Mouse (Mus musculus): ENCODE results near the gene Stac2. TPM values are rescaled to one million over a fixed set of nuclear protein-coding genes. Genes with fewer than 3 reads are reported as not detected.

Stac2 gene
- polyA plus RNA-seq, 2 experiments, result 1.0 to 1.4 TPM

- peaks cover 90% of the 10 kb centered on the region for H3K36me3 ChIP-seq (ENCODE audit: control insufficient read depth, insufficient read depth, low read length)
- H3K4me2 ChIP-seq (replicated peaks; ENCODE audit: low read depth, low read length, severe bottlenecking), result no peak overlapping the region
- H3K27ac ChIP-seq (replicated peaks; ENCODE audit: low read depth, low read length), result no peak overlapping the region
- DNase-seq (ENCODE audit: low spot score), result no peak
- H3K4me3 ChIP-seq (replicated peaks; ENCODE audit: low read length), result no peak overlapping the region
- TF ChIP-seq POLR2A (IDR thresholded peaks at IDR 0.05; ENCODE audit: borderline replicate concordance, extremely low read depth, insufficient read depth, insufficient read length), result no peak
- no peaks in the 10 kb centered on the region for H3K9me3 ChIP-seq (ENCODE audit: control insufficient read depth, low read length)
- no peaks in the 10 kb centered on the region for H3K4me1 ChIP-seq (ENCODE audit: control insufficient read depth, insufficient read depth, low read length)
- ATAC-seq (ENCODE audit: low FRiP score, low read depth), result no peak
- WGBS, result 83% methylated on average over 10 of the region's 10 CpGs
- no peak overlapping the region for H3K9ac ChIP-seq (ENCODE audit: low read depth, low read length, severe bottlenecking)
- H3K27me3 ChIP-seq (ENCODE audit: control insufficient read depth, insufficient read depth, low read length), result no peaks in the 10 kb centered on the region
Measured at GRCm38 (mm10) chr11:98012831-98013230, 40.4 kb downstream of the Stac2 start.

DNA sequence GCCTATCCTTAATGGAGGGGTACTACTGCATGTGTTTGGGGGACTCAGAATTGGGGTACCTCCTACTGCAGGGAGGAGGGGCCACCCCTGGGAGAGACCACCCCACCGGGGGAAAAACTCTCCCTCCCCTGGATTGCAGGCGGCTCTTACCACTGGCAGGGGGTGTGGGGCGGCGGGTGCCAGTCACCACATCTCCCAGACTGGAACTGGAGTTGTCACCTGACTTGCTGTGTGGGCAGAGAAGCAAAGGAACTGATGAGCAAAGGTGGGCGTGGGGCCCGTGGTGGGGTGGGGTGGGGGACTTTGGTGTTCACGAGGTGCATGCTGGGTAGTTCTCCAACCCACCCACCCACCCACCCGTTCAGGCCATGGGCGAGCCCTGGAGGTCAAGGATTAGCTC is 41.5 kb downstream of the Stac2 start:
- Histone ChIP-seq H3K4me3 (replicated peaks; ENCODE audit: low read length) (no peak overlapping the region), H3K27ac (replicated peaks; ENCODE audit: low read depth, low read length) (no peak overlapping the region), H3K4me2 (replicated peaks; ENCODE audit: low read depth, low read length, severe bottlenecking) (no peak overlapping the region), H3K4me1 (ENCODE audit: control insufficient read depth, insufficient read depth, low read length) (no peaks in the 10 kb centered on the region), H3K27me3 (ENCODE audit: control insufficient read depth, insufficient read depth, low read length) (no peaks in the 10 kb centered on the region), H3K9me3 (ENCODE audit: control insufficient read depth, low read length) (no peaks in the 10 kb centered on the region), H3K36me3 (ENCODE audit: control insufficient read depth, insufficient read depth, low read length) (peaks cover 90% of the 10 kb centered on the region), H3K9ac (ENCODE audit: low read depth, low read length, severe bottlenecking) (no peak overlapping the region)
- WGBS, result 60% methylated on average over 8 of the region's 9 CpGs
- TF ChIP-seq POLR2A (IDR thresholded peaks at IDR 0.05; ENCODE audit: borderline replicate concordance, extremely low read depth, insufficient read depth, insufficient read length), result no peak
- ATAC-seq (ENCODE audit: low FRiP score, low read depth) (no peak), DNase-seq (ENCODE audit: low spot score) (no peak)

- 77% methylated on average over 11 of the region's 11 CpGs for WGBS
- no peak for TF ChIP-seq POLR2A (IDR thresholded peaks at IDR 0.05; ENCODE audit: borderline replicate concordance, extremely low read depth, insufficient read depth, insufficient read length)
- H3K27me3 ChIP-seq (ENCODE audit: control insufficient read depth, insufficient read depth, low read length), result no peaks in the 10 kb centered on the region
- no peak overlapping the region for H3K27ac ChIP-seq (replicated peaks; ENCODE audit: low read depth, low read length)
- DNase-seq (ENCODE audit: low spot score) (no peak), ATAC-seq (ENCODE audit: low FRiP score, low read depth) (no peak)
- no peak overlapping the region for H3K9ac ChIP-seq (ENCODE audit: low read depth, low read length, severe bottlenecking)
- H3K4me1 ChIP-seq (ENCODE audit: control insufficient read depth, insufficient read depth, low read length), result peaks cover 7% of the 10 kb centered on the region; the same call in 1 of the 2 replicates
- no peak overlapping the region for H3K4me2 ChIP-seq (replicated peaks; ENCODE audit: low read depth, low read length, severe bottlenecking)
- H3K4me3 ChIP-seq (replicated peaks; ENCODE audit: low read length), result no peak overlapping the region
- H3K9me3 ChIP-seq (ENCODE audit: control insufficient read depth, low read length), result no peaks in the 10 kb centered on the region
- peaks cover 83% of the 10 kb centered on the region for H3K36me3 ChIP-seq (ENCODE audit: control insufficient read depth, insufficient read depth, low read length)
Measured at GRCm38 (mm10) chr11:98008087-98008486, 45.2 kb downstream of the Stac2 start.

- Histone ChIP-seq H3K4me1 (ENCODE audit: control insufficient read depth, insufficient read depth, low read length) (peaks cover 15% of the 10 kb centered on the region; the same call in 1 of the 2 replicates), H3K27me3 (ENCODE audit: control insufficient read depth, insufficient read depth, low read length) (peaks cover 8% of the 10 kb centered on the region; the same call in 1 of the 2 replicates), H3K36me3 (ENCODE audit: control insufficient read depth, insufficient read depth, low read length) (peaks cover 66% of the 10 kb centered on the region), H3K4me3 (replicated peaks; ENCODE audit: low read length) (no peak overlapping the region), H3K27ac (replicated peaks; ENCODE audit: low read depth, low read length) (0 out of 2 replicates have a peak overlapping the region, but pooled peaks have one; percentile 38), H3K9me3 (ENCODE audit: control insufficient read depth, low read length) (no peaks in the 10 kb centered on the region), H3K4me2 (replicated peaks; ENCODE audit: low read depth, low read length, severe bottlenecking) (no peak overlapping the region), H3K9ac (ENCODE audit: low read depth, low read length, severe bottlenecking) (no peak overlapping the region)
- TF ChIP-seq POLR2A (IDR thresholded peaks at IDR 0.05; ENCODE audit: borderline replicate concordance, extremely low read depth, insufficient read depth, insufficient read length), result no peak
- 80% methylated on average over 8 of the region's 10 CpGs for WGBS
- peak; percentile 49 for DNase-seq (ENCODE audit: low spot score)
- no peak for ATAC-seq (ENCODE audit: low FRiP score, low read depth)
Measured at GRCm38 (mm10) chr11:98005686-98006085, 47.6 kb downstream of the Stac2 start.

- no peak overlapping the region for H3K4me3 ChIP-seq (replicated peaks; ENCODE audit: low read length)
- no peak overlapping the region for H3K4me2 ChIP-seq (replicated peaks; ENCODE audit: low read depth, low read length, severe bottlenecking)
- H3K36me3 ChIP-seq (ENCODE audit: control insufficient read depth, insufficient read depth, low read length), result peaks cover 61% of the 10 kb centered on the region
- H3K9ac ChIP-seq (ENCODE audit: low read depth, low read length, severe bottlenecking), result no peak overlapping the region
- DNase-seq (ENCODE audit: low spot score), result no peak
- no peak overlapping the region for H3K27ac ChIP-seq (replicated peaks; ENCODE audit: low read depth, low read length)
- WGBS, result 47% methylated on average over 13 of the region's 13 CpGs
- H3K9me3 ChIP-seq (ENCODE audit: control insufficient read depth, low read length), result no peaks in the 10 kb centered on the region
- no peak for ATAC-seq (ENCODE audit: low FRiP score, low read depth)
- peaks cover 8% of the 10 kb centered on the region; the same call in 1 of the 2 replicates for H3K27me3 ChIP-seq (ENCODE audit: control insufficient read depth, insufficient read depth, low read length)
- H3K4me1 ChIP-seq (ENCODE audit: control insufficient read depth, insufficient read depth, low read length), result peaks cover 15% of the 10 kb centered on the region; the same call in 1 of the 2 replicates
- no peak for TF ChIP-seq POLR2A (IDR thresholded peaks at IDR 0.05; ENCODE audit: borderline replicate concordance, extremely low read depth, insufficient read depth, insufficient read length)
Measured at GRCm38 (mm10) chr11:98005076-98005475, 48.2 kb downstream of the Stac2 start.
